Mouse (Mus musculus): ENCODE measurements at regions not wholly inside any gene's neighbourhood (a gene's known extent, or its start where the extent isn't known, plus 50 kb on each side); places are given as distances from the start of the nearest gene placed in this dataset.

- no peak for DNase-seq
Measured at GRCm38 (mm10) chr8:92209081-92209480, 148.3 kb upstream of the Irx5 start.

GRCm38 (mm10) chr8:92195635-92196034 is 161.8 kb upstream of the Irx5 start:
- DNase-seq = no peak

GRCm38 (mm10) chr8:92194065-92194464 is 163.4 kb upstream of the Irx5 start:
- no peak for DNase-seq

- no peak for DNase-seq
Measured at GRCm38 (mm10) chr8:92190261-92191025, 167.0 kb upstream of the Irx5 start.

GRCm38 (mm10) chr8:92183331-92183730 is 174.1 kb upstream of the Irx5 start:
- DNase-seq = no peak

- DNase-seq = no peak
Measured at GRCm38 (mm10) chr8:92180651-92181050, 176.8 kb upstream of the Irx5 start.

- DNase-seq = no peak
Measured at GRCm38 (mm10) chr8:92179327-92179726, 178.1 kb upstream of the Irx5 start.

GRCm38 (mm10) chr8:92176101-92176500 is 181.3 kb upstream of the Irx5 start:
- DNase-seq = no peak

- no peak for DNase-seq
Measured at GRCm38 (mm10) chr8:92174106-92174505, 183.3 kb upstream of the Irx5 start.

GRCm38 (mm10) chr8:92171578-92171977 is 185.8 kb upstream of the Irx5 start:
- DNase-seq = no peak

- no peak for DNase-seq
Measured at GRCm38 (mm10) chr8:92167340-92167783, 190.1 kb upstream of the Irx5 start.

GRCm38 (mm10) chr8:92165306-92165705 is 192.1 kb upstream of the Irx5 start:
- no peak for DNase-seq

GRCm38 (mm10) chr8:92164496-92164895 is 192.9 kb upstream of the Irx5 start:
- DNase-seq = no peak

GRCm38 (mm10) chr8:92161002-92161401 is 196.4 kb upstream of the Irx5 start:
- no peak for DNase-seq

- DNase-seq = no peak
Measured at GRCm38 (mm10) chr8:92158219-92158618, 199.2 kb upstream of the Irx5 start.

GRCm38 (mm10) chr8:92152478-92152877 is 204.9 kb upstream of the Irx5 start:
- DNase-seq = no peak

- DNase-seq = no peak
Measured at GRCm38 (mm10) chr8:92147672-92148071, 209.8 kb upstream of the Irx5 start.

GRCm38 (mm10) chr8:92137091-92137882 is 220.1 kb upstream of the Irx5 start:
- DNase-seq = no peak

- peak; percentile 8 for DNase-seq
Measured at GRCm38 (mm10) chr8:92136413-92136812, 221.0 kb upstream of the Irx5 start.

- DNase-seq = no peak
Measured at GRCm38 (mm10) chr8:92134434-92134833, 223.0 kb upstream of the Irx5 start.

GRCm38 (mm10) chr8:92133484-92134406 is 223.7 kb upstream of the Irx5 start:
- DNase-seq = peak; percentile 11

GRCm38 (mm10) chr8:92132949-92133348 is 224.5 kb upstream of the Irx5 start:
- no peak for DNase-seq

- DNase-seq = no peak
Measured at GRCm38 (mm10) chr8:92132526-92132925, 224.9 kb upstream of the Irx5 start.
